Mouse (Mus musculus): ENCODE measurements around the gene Lmna.

- TF ChIP-seq EP300 (IDR thresholded peaks at IDR 0.05; ENCODE audit: insufficient read depth, low read depth, low read length) (no peak), POLR2A (IDR thresholded peaks at IDR 0.05; ENCODE audit: insufficient read depth, low read length) (no peak)
Observed at GRCm38 (mm10) chr3:88543651-88544410, 34.1 kb upstream of the Lmna start.
